Mouse (Mus musculus): Measurements from ENCODE around the gene Nos2. TPM values are rescaled to one million over a fixed set of nuclear protein-coding genes. Genes with fewer than 3 reads are reported as not detected.
"Not testable (repeated sequence)": the region's sequence is repeated elsewhere in the genome, so short reads cannot be mapped to it uniquely, and the experiment has no call there.

The Nos2 gene
- polyA plus RNA-seq, 1 experiment from 2014 or later = 1.4 TPM

DNA sequence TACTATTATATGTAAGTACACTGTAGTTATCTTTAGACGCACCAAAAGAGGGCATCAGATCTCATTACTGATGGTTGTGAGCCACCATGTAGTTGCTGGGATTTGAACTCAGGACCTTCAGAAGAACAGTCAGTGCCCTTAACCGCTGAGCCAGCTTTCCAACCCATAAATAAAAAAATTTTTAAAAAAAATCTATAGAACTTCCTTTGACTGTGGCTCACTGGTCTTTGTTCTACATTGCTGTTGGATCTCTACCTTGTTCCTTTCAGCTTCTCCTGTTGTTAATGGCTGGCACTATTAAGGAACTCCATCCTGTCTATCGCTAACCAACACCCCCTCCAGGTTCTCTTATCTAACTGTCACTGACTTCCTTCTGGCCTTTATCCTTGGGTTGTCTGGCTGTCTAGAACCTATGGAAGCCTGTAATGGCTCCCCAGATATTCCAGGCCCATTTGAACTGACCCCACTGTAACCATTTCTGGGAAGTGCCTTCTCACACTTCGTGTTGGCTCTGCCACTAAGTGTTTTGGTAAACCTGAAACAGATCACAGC, 59.6 kb downstream of the Nos2 start:
- Histone ChIP-seq H3K36me3 (ENCODE audit: control insufficient read depth, insufficient read depth, low read length) (no peaks in the 10 kb centered on the region), H3K4me3 (ENCODE audit: low read depth, low read length) (no peak overlapping the region), H3K9me3 (ENCODE audit: control insufficient read depth, low read length) (no peaks in the 10 kb centered on the region), H3K27ac (ENCODE audit: low read depth, low read length) (no peak overlapping the region), H3K27me3 (ENCODE audit: control insufficient read depth, insufficient read depth, low read length) (no peaks in the 10 kb centered on the region), H3K4me1 (ENCODE audit: control insufficient read depth, insufficient read depth, low read length) (no peaks in the 10 kb centered on the region), H3K9ac (ENCODE audit: low read length) (no peak overlapping the region), H3K4me2 (ENCODE audit: low read depth) (no peak overlapping the region)
- 82% methylated on average over 4 of the region's 4 CpGs for WGBS
- DNase-seq (ENCODE audit: low spot score) = no peak
- ATAC-seq (ENCODE audit: insufficient read depth, low FRiP score, low TSS enrichment) = no peak

GRCm38 (mm10) chr11:78982042-78982441, 61.5 kb downstream of the Nos2 start:
- no peaks in the 10 kb centered on the region for H3K27me3 ChIP-seq (ENCODE audit: control insufficient read depth, insufficient read depth, low read length)
- H3K9me3 ChIP-seq (ENCODE audit: control insufficient read depth, low read length) = no peaks in the 10 kb centered on the region
- no peak overlapping the region for H3K4me3 ChIP-seq (ENCODE audit: low read depth, low read length)
- 71% methylated on average over 2 of the region's 2 CpGs for WGBS
- H3K4me2 ChIP-seq (ENCODE audit: low read depth) = no peak overlapping the region
- ATAC-seq (ENCODE audit: insufficient read depth, low FRiP score, low TSS enrichment) (no peak), DNase-seq (ENCODE audit: low spot score) (no peak)
- H3K9ac ChIP-seq (ENCODE audit: low read length) = no peak overlapping the region
- no peak overlapping the region for H3K27ac ChIP-seq (ENCODE audit: low read depth, low read length)
- no peaks in the 10 kb centered on the region for H3K4me1 ChIP-seq (ENCODE audit: control insufficient read depth, insufficient read depth, low read length)
- H3K36me3 ChIP-seq (ENCODE audit: control insufficient read depth, insufficient read depth, low read length) = no peaks in the 10 kb centered on the region

GRCm38 (mm10) chr11:78982513-78983291, 62.1 kb downstream of the Nos2 start:
- 87% methylated on average over 12 of the region's 12 CpGs for WGBS
- Histone ChIP-seq H3K36me3 (ENCODE audit: control insufficient read depth, insufficient read depth, low read length) (no peaks in the 10 kb centered on the region), H3K4me3 (ENCODE audit: low read depth, low read length) (no peak overlapping the region), H3K27me3 (ENCODE audit: control insufficient read depth, insufficient read depth, low read length) (no peaks in the 10 kb centered on the region), H3K9me3 (ENCODE audit: control insufficient read depth, low read length) (no peaks in the 10 kb centered on the region), H3K9ac (ENCODE audit: low read length) (no peak overlapping the region), H3K4me1 (ENCODE audit: control insufficient read depth, insufficient read depth, low read length) (no peaks in the 10 kb centered on the region), H3K4me2 (ENCODE audit: low read depth) (no peak overlapping the region), H3K27ac (ENCODE audit: low read depth, low read length) (no peak overlapping the region)
- ATAC-seq (ENCODE audit: insufficient read depth, low FRiP score, low TSS enrichment) (no peak), DNase-seq (ENCODE audit: low spot score) (no peak)

DNA sequence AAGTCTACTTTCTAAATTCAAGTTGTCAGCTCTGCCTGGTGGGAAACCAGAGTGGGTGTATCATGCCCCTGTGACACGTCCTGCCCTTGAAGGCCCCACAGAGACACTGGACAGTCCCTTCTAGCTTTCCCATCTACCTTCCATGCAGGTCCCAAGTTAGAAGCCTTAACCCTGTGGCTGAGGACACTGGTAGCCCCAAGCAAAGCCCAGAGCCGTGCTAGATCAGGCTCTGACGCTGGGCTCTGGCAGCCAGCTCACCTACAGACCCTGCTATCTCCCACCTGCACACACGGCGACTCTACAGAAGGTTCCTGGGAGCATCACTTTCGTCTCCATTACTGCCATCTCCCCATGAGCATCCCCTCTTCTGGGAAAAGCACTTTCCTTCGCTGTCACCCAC, 63.0 kb downstream of the Nos2 start:
- Histone ChIP-seq H3K36me3 (ENCODE audit: control insufficient read depth, insufficient read depth, low read length) (no peaks in the 10 kb centered on the region), H3K4me3 (ENCODE audit: low read depth, low read length) (no peak overlapping the region), H3K27me3 (ENCODE audit: control insufficient read depth, insufficient read depth, low read length) (no peaks in the 10 kb centered on the region), H3K9me3 (ENCODE audit: control insufficient read depth, low read length) (no peaks in the 10 kb centered on the region), H3K27ac (ENCODE audit: low read depth, low read length) (no peak overlapping the region), H3K9ac (ENCODE audit: low read length) (no peak overlapping the region), H3K4me1 (ENCODE audit: control insufficient read depth, insufficient read depth, low read length) (no peaks in the 10 kb centered on the region), H3K4me2 (ENCODE audit: low read depth) (no peak overlapping the region)
- ATAC-seq (ENCODE audit: insufficient read depth, low FRiP score, low TSS enrichment) = no peak
- 85% methylated on average over 7 of the region's 7 CpGs for WGBS
- DNase-seq (ENCODE audit: low spot score) = no peak

DNA sequence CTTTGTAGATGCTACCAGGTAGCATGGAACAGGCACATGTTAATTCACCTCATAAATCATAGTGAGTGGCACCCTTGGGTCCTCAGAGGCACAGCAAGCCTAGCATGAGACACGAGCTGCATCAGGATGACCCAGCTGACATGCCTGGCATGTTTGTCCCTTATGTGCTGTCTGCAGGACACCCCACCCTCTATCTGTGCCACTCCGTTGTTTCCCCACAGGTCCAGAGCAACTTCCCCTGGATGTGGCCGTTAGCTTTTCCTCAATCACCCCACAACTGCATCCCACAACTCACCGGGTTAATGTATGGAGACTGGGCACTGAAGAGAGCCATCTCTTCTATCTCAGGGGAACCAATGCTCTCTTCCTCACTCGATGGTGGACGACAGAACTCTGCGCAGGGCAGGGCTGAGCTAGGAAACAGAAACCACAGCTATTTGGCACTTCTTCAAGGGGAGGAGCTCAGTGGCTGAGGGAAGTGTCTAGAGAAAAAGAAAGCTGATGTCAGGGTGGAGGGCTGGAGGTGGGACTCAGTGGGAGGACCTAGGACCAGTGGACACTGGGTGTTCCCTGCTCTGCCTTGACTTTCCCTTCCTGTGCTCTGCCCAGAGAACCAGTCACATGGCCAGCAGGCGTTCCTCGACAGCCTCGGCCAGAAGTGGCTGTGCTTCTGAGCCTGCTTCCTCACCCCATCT, 64.0 kb downstream of the Nos2 start, which contains the start of gene Lgals9:
Lgals9 (minus strand) TSS at position 464 of the 695 bp plus-strand sequence.
- DNase-seq (ENCODE audit: low spot score) = no peak
- H3K4me1 ChIP-seq (ENCODE audit: control insufficient read depth, insufficient read depth, low read length) = no peaks in the 10 kb centered on the region
- 77% methylated on average over 10 of the region's 10 CpGs for WGBS

GRCm38 (mm10) chr11:78985505-78985904, 64.9 kb downstream of the Nos2 start:
- Histone ChIP-seq H3K27me3 (ENCODE audit: control insufficient read depth, insufficient read depth, low read length) (no peaks in the 10 kb centered on the region), H3K4me3 (ENCODE audit: low read depth, low read length) (no peak overlapping the region), H3K27ac (ENCODE audit: low read depth, low read length) (no peak overlapping the region), H3K9me3 (ENCODE audit: control insufficient read depth, low read length) (no peaks in the 10 kb centered on the region), H3K9ac (ENCODE audit: low read length) (no peak overlapping the region), H3K4me1 (ENCODE audit: control insufficient read depth, insufficient read depth, low read length) (no peaks in the 10 kb centered on the region), H3K36me3 (ENCODE audit: control insufficient read depth, insufficient read depth, low read length) (no peaks in the 10 kb centered on the region), H3K4me2 (ENCODE audit: low read depth) (no peak overlapping the region)
- ATAC-seq (ENCODE audit: insufficient read depth, low FRiP score, low TSS enrichment) (no peak), DNase-seq (ENCODE audit: low spot score) (no peak)

More for the DNA sequence above, 64.0 kb downstream of the Nos2 start, which contains the start of gene Lgals9:
- Histone ChIP-seq H3K9ac (ENCODE audit: low read length) (no peak within 1 kb of the TSS), H3K27me3 (ENCODE audit: control insufficient read depth, insufficient read depth, low read length) (no peaks in the 10 kb centered on the region), H3K9me3 (ENCODE audit: control insufficient read depth, low read length) (no peaks in the 10 kb centered on the region), H3K27ac (ENCODE audit: low read depth, low read length) (no peak within 1 kb of the TSS), H3K4me2 (ENCODE audit: low read depth) (no peak within 1 kb of the TSS), H3K36me3 (ENCODE audit: control insufficient read depth, insufficient read depth, low read length) (no peaks in the 10 kb centered on the region), H3K4me3 (ENCODE audit: low read depth, low read length) (no peak within 1 kb of the TSS)
- no peak for ATAC-seq (ENCODE audit: insufficient read depth, low FRiP score, low TSS enrichment)

- H3K4me3 ChIP-seq (ENCODE audit: low read depth, low read length) = no peak overlapping the region
- no peak overlapping the region for H3K4me2 ChIP-seq (ENCODE audit: low read depth)
- no peaks in the 10 kb centered on the region for H3K9me3 ChIP-seq (ENCODE audit: control insufficient read depth, low read length)
- no peaks in the 10 kb centered on the region for H3K4me1 ChIP-seq (ENCODE audit: control insufficient read depth, insufficient read depth, low read length)
- DNase-seq (ENCODE audit: low spot score) = no peak
- H3K36me3 ChIP-seq (ENCODE audit: control insufficient read depth, insufficient read depth, low read length) = no peaks in the 10 kb centered on the region
- WGBS = 93% methylated on average over 10 of the region's 10 CpGs
- H3K27me3 ChIP-seq (ENCODE audit: control insufficient read depth, insufficient read depth, low read length) = no peaks in the 10 kb centered on the region
- no peak for ATAC-seq (ENCODE audit: insufficient read depth, low FRiP score, low TSS enrichment)
- no peak overlapping the region for H3K9ac ChIP-seq (ENCODE audit: low read length)
- H3K27ac ChIP-seq (ENCODE audit: low read depth, low read length) = no peak overlapping the region
Measured at GRCm38 (mm10) chr11:78986311-78987002, 65.9 kb downstream of the Nos2 start.

DNA sequence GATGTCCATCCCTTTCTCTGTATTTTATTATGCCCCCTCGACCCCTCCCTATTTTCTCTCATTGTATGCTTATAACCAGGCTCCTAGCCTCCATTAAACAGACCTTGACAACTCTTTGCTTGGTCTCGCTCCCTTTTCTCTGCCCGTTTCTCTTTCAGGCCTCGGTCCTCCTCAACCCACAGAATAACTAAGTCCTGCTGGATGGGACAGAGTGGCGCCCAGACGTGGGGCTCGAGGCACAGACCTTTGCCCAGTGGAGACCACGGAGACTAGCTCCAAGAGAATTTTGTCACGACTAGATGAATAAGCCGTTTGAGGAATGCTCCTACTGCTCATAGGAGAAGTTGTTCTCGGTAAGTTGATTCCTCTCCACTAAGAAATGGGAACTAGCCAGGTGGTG, 68.6 kb downstream of the Nos2 start:
- DNase-seq (ENCODE audit: low spot score); H3K9ac ChIP-seq (ENCODE audit: low read length); H3K36me3 ChIP-seq (ENCODE audit: control insufficient read depth, insufficient read depth, low read length); H3K9me3 ChIP-seq (ENCODE audit: control insufficient read depth, low read length); H3K4me2 ChIP-seq (ENCODE audit: low read depth); H3K27ac ChIP-seq (ENCODE audit: low read depth, low read length); H3K27me3 ChIP-seq (ENCODE audit: control insufficient read depth, insufficient read depth, low read length); ATAC-seq (ENCODE audit: insufficient read depth, low FRiP score, low TSS enrichment); H3K4me1 ChIP-seq (ENCODE audit: control insufficient read depth, insufficient read depth, low read length); H3K4me3 ChIP-seq (ENCODE audit: low read depth, low read length): not testable (repeated sequence)
- 93% methylated on average over 11 of the region's 11 CpGs for WGBS
